ENCODE assay signal across 14 mouse cellular contexts in the genomic region with DNA sequence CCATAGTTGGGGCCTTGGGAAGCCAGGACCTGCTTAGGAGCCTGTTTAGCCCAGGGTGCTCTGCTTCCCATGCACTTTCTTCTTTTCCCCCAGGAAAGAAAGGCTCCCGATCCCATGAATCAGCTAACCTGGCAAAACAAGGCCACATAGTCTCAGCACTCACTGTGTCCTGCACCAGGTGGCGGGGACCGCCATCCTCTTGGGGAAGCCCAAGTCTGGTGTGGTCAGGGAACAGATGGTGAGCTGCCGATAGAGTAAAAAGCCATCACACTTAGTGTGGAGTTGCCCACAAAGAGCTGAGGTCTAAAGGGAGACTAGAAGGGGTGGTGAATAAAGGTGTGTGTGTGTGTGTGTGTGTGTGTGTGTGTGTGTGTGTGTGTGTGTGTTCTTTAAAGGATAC.
"Had no signal": no experiment of that assay in that cellular context is flagged by ENCODE, and none has a peak within 500 bp of the region (broad histone marks: within the 10 kb centered on the region; RNA-seq: fewer than 3 reads in every experiment).

No protein-coding gene starts in this region.

- H3K4me3 ChIP-seq: layer of hippocampus, adult 2 months; limb, embryonic 10.5 days; limb, embryonic 13.5 days had no signal

- H3K36me3 ChIP-seq: limb, embryonic 10.5 days; limb, embryonic 13.5 days had no signal

- H3K27ac ChIP-seq: kidney, postnatal 0 days; layer of hippocampus, adult 2 months; limb, embryonic 10.5 days; limb, embryonic 13.5 days; macrophage had no signal

- H3K4me2 ChIP-seq: limb, embryonic 13.5 days; lung, embryonic 14.5 days had no signal

- H3K9ac ChIP-seq: limb, embryonic 13.5 days; lung, embryonic 14.5 days had no signal

- H3K27me3 ChIP-seq: limb, embryonic 13.5 days had no signal

- H3K9me3 ChIP-seq: limb, embryonic 10.5 days had no signal

- DNase-seq: kidney, adult 2 months; kidney, postnatal 25 days; layer of hippocampus, adult 9-11 months; lung, embryonic 14.5 days; midbrain, embryonic 14.5 days; thymus, adult 18-20 months; thymus, postnatal 36 days had no signal

- ATAC-seq: intestine, embryonic 16.5 days; lung, postnatal 0 days had no signal
